Mouse (Mus musculus): ENCODE data around the gene Cfap77.

The Cfap77 gene

GRCm38 (mm10) chr2:28946312-28946711, 108.6 kb downstream of the Cfap77 start:
- no peak for ATAC-seq (ENCODE audit: insufficient number of reproducible peaks, low FRiP score, low TSS enrichment)

- no peak for ATAC-seq (ENCODE audit: insufficient number of reproducible peaks, low FRiP score, low TSS enrichment)
Measured at GRCm38 (mm10) chr2:28945388-28945787, 109.5 kb downstream of the Cfap77 start.

DNA sequence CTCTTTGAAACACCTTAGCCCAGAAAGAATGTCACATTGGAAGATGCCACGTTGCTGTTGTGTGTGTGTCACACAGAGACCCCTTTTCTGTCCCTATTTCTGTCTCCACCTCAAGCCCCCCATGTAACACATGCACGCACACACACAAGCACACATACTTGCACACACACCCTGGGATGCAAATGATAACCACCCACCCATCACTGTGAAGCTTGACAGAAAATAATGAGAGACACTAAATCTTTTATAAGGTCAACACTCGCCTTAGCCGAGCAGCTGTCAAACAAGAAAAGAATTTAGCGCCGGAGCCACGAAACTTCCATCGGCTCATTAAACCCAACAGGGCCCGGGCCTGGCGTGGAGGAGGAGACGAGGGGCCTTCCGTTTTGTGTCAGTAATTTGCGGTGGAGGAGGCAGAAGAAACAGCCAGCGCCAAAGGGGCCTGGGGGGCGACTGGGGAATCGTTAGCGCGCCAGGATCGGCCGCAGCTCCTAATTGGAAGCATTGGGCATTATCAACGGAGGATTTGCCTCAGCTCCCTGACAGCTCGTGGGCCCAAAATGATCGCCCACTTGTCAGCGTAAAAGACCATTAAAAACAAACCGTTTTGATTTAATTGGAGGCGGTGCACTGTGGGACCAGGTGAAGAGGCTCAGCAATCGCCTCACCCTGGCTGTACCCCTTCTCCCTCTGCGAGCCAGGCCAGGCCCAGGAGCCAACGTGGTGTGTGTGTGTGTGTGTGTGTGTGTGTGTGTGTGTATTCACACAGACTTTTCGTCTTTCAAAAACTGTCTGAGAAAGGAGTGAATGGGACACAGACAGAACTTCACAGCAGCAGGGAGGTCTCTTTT, 111.0 kb downstream of the Cfap77 start:
- no peak for ATAC-seq (ENCODE audit: insufficient number of reproducible peaks, low FRiP score, low TSS enrichment)

GRCm38 (mm10) chr2:28938997-28939396, 115.9 kb downstream of the Cfap77 start:
- ATAC-seq (ENCODE audit: insufficient number of reproducible peaks, low FRiP score, low TSS enrichment), result no peak

- no peak for ATAC-seq (ENCODE audit: insufficient number of reproducible peaks, low FRiP score, low TSS enrichment)
Measured at GRCm38 (mm10) chr2:28930571-28930970, 124.3 kb downstream of the Cfap77 start.

DNA sequence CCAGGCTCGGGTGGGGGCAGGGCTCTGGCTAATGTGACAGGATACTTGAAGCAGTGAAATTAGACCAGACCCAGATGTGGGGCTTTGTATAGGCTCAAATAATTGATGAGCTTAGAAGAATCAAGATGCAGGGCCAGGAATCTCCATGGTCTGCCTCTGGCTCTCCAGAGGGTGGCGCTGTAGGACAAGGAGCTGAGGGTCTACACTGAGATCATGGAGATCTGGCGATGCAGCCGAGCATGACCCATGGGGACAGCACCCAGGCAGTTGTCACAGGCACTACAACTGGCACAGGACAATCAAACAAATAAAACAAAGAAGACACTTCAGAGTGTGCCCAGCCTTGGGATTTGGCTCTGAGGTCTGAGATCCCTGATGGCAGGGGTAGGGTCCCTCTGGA, 131.0 kb downstream of the Cfap77 start:
- ATAC-seq (ENCODE audit: insufficient number of reproducible peaks, low FRiP score, low TSS enrichment), result peak; percentile 68; the same call in 1 of the 2 replicates

GRCm38 (mm10) chr2:28919001-28919400, 135.9 kb downstream of the Cfap77 start:
- ATAC-seq (ENCODE audit: insufficient number of reproducible peaks, low FRiP score, low TSS enrichment), result no peak

GRCm38 (mm10) chr2:28917518-28918361, 137.1 kb downstream of the Cfap77 start:
- ATAC-seq (ENCODE audit: insufficient number of reproducible peaks, low FRiP score, low TSS enrichment), result 0 out of 2 replicates have a peak, but pooled peaks have one; percentile 10

- ATAC-seq (ENCODE audit: insufficient number of reproducible peaks, low FRiP score, low TSS enrichment), result no peak
Measured at GRCm38 (mm10) chr2:28917156-28917517, 137.7 kb downstream of the Cfap77 start.

DNA sequence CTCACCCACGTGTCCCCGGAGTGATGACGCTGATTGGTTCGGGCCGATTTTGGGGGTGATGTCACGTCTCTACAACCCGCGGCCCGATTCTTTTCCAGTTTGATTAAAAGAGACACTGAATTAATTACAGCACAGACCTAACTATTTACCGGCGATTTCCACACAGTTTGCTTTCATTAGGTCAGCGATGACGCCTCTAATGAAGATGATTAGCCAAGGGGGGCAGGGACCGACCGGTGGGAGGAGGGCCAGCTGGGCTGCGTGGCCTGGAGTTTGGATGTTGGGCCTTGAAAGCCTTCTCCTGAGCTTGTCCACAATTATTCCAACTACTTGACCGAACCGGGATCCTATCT, 138.4 kb downstream of the Cfap77 start, which contains the start of gene Barhl1:
TSS of gene Barhl1 (minus strand) at position 156 of the 353 bp plus-strand sequence.
- peak; percentile 66; the same call in 1 of the 2 replicates for ATAC-seq (ENCODE audit: insufficient number of reproducible peaks, low FRiP score, low TSS enrichment)

- ATAC-seq (ENCODE audit: insufficient number of reproducible peaks, low FRiP score, low TSS enrichment), result peak; percentile 49; the same call in 1 of the 2 replicates
Measured at GRCm38 (mm10) chr2:28915768-28916512, 138.9 kb downstream of the Cfap77 start.

DNA sequence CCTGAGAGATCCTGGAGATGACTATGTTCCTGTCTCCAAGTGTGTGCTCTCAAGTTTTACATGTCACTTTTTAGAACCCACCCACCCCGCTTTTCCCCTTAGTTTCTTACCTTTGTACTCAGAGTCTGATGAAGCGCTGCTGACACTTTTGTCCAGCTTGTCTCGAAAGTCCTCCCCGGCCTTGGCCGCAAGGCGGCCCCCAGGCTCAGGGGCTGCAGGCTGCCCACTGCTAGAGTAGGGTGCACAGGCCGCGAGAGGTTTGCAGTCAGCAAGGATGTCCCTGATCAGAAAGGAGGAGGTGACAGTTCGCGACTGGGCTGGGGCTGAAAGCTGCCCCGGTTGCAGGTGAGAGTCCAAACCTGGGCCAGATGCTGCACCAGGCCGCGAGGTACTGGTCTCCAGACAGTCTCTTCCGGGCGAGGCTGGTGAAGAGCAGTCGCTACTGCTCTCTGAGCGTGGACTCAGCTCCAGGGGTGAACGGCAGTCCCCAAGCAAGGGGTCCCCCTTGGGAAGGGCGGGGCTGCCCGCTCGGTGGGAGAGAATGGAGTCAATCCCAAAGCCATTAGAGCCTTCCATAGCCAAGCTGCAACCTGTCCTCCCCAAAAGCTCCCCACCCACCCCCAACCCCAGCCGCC, 139.6 kb downstream of the Cfap77 start:
- ATAC-seq (ENCODE audit: insufficient number of reproducible peaks, low FRiP score, low TSS enrichment), result no peak

DNA sequence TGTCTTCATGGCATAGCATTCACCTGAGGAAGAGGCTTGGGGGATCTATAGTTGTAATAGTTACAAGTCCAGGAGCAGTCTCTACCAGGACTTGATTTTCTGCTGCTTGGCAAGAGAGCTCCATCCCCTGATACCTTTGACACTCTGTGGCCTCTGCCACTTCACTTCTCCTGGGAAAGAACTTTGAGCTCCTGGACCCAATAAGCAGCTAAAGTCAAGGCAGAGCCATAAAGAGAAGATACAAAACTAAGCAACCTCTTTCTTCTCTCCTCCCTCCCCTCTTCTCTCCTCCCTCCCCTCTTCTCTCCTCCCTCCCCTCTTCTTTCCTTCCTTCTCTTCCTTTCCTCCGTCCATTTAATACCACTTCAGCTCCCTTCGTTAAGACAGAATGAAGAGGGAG, 140.7 kb downstream of the Cfap77 start:
- no peak for ATAC-seq (ENCODE audit: insufficient number of reproducible peaks, low FRiP score, low TSS enrichment)

- ATAC-seq (ENCODE audit: insufficient number of reproducible peaks, low FRiP score, low TSS enrichment), result no peak
Measured at GRCm38 (mm10) chr2:28912961-28913360, 141.9 kb downstream of the Cfap77 start.

DNA sequence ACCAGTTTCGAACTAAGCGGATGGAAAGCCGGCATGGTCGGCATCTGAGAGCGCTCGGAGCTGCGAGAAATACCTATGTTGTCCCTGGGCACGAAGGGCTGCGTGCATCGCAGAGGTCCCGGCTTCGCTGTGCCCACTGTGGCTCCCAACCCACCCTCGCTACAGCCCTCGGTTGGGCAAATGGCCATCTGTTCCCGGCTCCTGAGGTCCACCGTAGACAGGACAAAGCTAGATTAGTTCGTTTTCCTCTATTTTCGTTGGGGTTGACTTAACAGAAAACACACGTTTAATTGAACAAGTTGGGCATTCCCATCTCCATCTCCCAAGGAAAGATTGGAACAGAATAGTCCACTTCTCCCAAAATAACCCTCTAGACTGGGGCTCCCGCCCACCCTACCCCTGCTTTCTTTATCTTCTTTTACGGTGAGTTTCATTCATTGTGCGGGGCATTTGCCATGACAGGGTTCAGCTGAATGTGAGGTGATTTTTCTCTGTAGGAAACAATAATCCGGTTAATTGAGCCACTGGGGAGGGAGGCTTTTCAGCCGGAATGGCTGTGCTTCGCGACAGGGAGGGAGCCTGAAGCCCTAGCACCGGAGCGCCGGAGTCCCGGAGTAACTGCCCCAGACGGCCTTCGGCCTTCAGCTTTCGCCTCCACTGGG, 142.7 kb downstream of the Cfap77 start:
- ATAC-seq (ENCODE audit: insufficient number of reproducible peaks, low FRiP score, low TSS enrichment), result no peak

- ATAC-seq (ENCODE audit: insufficient number of reproducible peaks, low FRiP score, low TSS enrichment), result no peak
Measured at GRCm38 (mm10) chr2:28911331-28912038, 143.4 kb downstream of the Cfap77 start.

GRCm38 (mm10) chr2:28910877-28911276, 144.0 kb downstream of the Cfap77 start:
- ATAC-seq (ENCODE audit: insufficient number of reproducible peaks, low FRiP score, low TSS enrichment), result no peak

DNA sequence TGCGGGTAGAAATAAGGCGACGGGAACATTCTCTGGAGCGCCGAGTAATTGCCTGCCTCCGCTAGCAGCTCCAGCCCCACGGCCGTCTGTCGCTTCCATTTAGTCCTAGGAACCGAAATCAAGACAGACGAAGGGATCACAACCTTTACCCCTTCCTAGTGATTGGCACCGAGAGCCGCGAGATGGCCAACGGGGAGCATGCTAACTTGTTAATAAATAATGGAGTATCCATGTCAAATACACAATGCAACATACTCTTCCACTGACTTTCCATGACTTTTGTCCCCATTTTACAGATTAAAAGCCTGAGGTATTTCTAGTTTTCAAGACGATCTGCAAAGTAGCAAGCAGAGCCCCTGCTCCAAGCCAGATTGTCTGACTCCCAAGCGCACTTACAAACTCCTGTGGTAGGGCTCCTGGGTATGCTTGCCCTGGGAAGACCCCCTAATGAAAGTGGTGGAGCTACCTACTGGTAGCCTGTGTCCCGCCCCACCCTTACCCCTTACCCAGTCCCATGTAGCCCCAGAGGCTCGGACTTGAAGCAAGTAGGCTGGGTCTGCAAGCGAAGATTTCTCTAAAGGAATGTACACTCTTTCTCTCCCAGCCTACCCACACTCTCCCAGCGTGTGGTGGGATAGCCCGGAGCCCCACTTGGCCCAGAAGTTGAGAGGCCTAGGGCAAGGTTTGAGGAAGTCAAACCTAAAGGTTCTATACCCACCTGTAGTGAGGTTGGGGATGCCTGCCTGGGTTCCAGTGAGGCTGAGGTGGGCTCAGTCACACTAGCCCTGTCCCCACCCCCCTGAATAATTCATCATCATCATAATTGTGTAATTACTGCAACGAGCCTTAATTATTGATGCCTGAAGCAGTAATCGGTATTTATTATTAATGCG, 144.8 kb downstream of the Cfap77 start:
- no peak for ATAC-seq (ENCODE audit: insufficient number of reproducible peaks, low FRiP score, low TSS enrichment)
